Mouse (Mus musculus) thymus, adult 2 months (tissue): ENCODE data around the gene Klhl40. TPM values are rescaled to one million over a fixed set of nuclear protein-coding genes. Genes with fewer than 3 reads are reported as not detected.

Source experiments
- DNase-seq: peaks from one replicate; pipeline ENCODE4 v3.0.0; 2021
- H3K27ac ChIP-seq: fragments of 200-500 bp; 2 replicates; pipeline ENCODE4 v1.5.1; 2012; ENCODE audit warnings: low read length, control low read depth; ENCODE audit not compliant: control insufficient read depth, insufficient read depth
- H3K27me3 ChIP-seq: fragments of 200-500 bp; 2 replicates; pipeline ENCODE4 v1.6.1; 2012; ENCODE audit warnings: mild to moderate bottlenecking, low read length, moderate library complexity, mixed read lengths; ENCODE audit not compliant: control insufficient read depth, insufficient read depth
- H3K36me3 ChIP-seq: fragments of 200-500 bp; 2 replicates; pipeline ENCODE4 v1.6.1; 2012; ENCODE audit warnings: mild to moderate bottlenecking, low read length, moderate library complexity; ENCODE audit not compliant: control insufficient read depth, insufficient read depth
- H3K4me1 ChIP-seq: fragments of 200-500 bp; replicated peaks from 2 replicates; pipeline ENCODE4 v1.6.1; 2012; ENCODE audit warnings: low read length; ENCODE audit not compliant: control insufficient read depth, insufficient read depth
- H3K4me3 ChIP-seq: fragments of 200-500 bp; 2 replicates; pipeline ENCODE4 v1.5.1; 2012; ENCODE audit warnings: mild to moderate bottlenecking, low read length, control low read depth, moderate library complexity; ENCODE audit not compliant: control insufficient read depth, insufficient read depth
- CTCF ChIP-seq: fragments of 200-500 bp; IDR thresholded peaks from 2 replicates; pipeline ENCODE4 v1.5.1; 2012; ENCODE audit warnings: mild to moderate bottlenecking, control low read depth, low read length, moderate library complexity, borderline replicate concordance; ENCODE audit not compliant: control insufficient read depth, poor library complexity, insufficient read depth; ENCODE audit errors: extremely low read depth
- POLR2A ChIP-seq: fragments of 200-500 bp; IDR thresholded peaks from 2 replicates; pipeline ENCODE4 v1.6.1; 2012; ENCODE audit warnings: mild to moderate bottlenecking, low read length, control low read depth, moderate library complexity; ENCODE audit not compliant: control insufficient read depth, poor library complexity, insufficient read depth; ENCODE audit errors: extremely low read depth
- WGBS: fragments of 180-500 bp; shearing (Covaris S2); methylation state at CpG from one replicate; pipeline ENCODE4 v1.1.7; 2018; 5-methylcytosine and 5-hydroxymethylcytosine counted together
- polyA plus RNA-seq: library from polyadenylated mRNA; depleted of rRNA; stranded (reverse); fragments of >200 nt; gene quantifications from 2 replicates; pipeline ENCODE4 v1.2.3, GENCODE M21; 2012

Gene Klhl40
- polyA plus RNA-seq, 1 experiment, result 0.93 TPM

DNA sequence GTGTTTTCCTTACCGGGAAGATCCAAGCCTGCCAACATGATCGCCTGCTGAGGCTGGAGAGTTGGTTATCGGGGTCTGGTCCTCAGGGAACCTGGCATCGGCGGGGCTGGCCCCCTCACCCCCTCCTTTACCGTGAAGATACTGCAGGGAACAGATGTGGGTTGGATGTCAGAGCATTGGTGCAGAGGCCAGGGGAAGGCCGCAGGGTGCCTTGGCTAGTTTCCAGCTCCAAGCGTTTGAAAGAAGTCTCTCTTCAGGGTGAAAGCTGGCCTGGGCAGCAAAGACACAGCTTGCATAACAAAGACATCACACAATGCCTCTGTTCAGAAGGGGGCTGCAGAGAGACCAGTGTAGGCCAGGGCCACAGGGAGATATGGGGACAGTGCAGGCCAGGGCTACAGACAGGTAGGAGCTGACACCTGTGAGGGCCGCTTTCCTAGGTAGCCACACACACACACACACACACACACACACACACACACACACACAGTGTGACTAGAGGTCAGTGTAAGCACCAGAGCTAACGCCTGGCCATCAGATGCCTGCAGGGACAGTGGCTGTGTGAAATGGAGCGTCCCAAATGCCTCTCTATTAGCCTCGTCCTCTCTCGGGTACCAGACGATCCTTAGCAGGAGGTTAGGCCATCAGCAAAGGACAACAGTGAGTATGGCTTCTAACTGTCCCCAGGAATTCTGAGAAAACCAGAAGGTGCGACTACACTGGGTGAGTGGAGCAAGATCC lies 32.8 kb downstream of the Klhl40 start:
- no peak for DNase-seq
- H3K4me1 ChIP-seq, result no peaks in the 10 kb centered on the region
- no peaks in the 10 kb centered on the region for H3K27me3 ChIP-seq
- no peak for TF ChIP-seq CTCF
- TF ChIP-seq POLR2A, result no peak
- H3K36me3 ChIP-seq, result no peaks in the 10 kb centered on the region
- no peak overlapping the region for H3K4me3 ChIP-seq
- no peak overlapping the region for H3K27ac ChIP-seq
- 85% methylated on average over 15 of the region's 15 CpGs for WGBS

DNA sequence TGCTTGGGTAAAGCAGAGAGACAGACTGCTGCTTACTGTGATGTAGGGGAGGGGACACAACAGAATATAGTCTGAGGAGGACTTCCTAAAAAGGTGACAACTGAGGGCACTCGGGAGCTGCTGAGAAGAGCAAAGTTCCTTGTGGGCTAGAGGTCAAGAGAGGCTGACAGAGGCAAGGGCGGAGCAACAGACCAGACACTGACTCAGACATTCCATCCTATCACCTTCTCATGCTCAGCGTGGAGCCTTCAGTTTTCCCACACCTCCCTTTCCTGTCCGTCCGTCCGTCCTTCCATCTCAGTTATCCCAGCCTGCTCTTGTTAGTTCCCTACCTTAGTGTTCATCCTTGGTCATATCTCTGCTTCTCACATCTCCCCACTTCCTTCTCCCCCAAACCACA lies 37.8 kb downstream of the Klhl40 start:
- Histone ChIP-seq H3K36me3 (no peaks in the 10 kb centered on the region), H3K27me3 (no peaks in the 10 kb centered on the region), H3K27ac (no peak overlapping the region), H3K4me1 (no peaks in the 10 kb centered on the region), H3K4me3 (no peak overlapping the region)
- DNase-seq, result no peak
- 30% methylated on average over 6 of the region's 6 CpGs for WGBS
- TF ChIP-seq CTCF, result no peak
- TF ChIP-seq POLR2A, result no peak

DNA sequence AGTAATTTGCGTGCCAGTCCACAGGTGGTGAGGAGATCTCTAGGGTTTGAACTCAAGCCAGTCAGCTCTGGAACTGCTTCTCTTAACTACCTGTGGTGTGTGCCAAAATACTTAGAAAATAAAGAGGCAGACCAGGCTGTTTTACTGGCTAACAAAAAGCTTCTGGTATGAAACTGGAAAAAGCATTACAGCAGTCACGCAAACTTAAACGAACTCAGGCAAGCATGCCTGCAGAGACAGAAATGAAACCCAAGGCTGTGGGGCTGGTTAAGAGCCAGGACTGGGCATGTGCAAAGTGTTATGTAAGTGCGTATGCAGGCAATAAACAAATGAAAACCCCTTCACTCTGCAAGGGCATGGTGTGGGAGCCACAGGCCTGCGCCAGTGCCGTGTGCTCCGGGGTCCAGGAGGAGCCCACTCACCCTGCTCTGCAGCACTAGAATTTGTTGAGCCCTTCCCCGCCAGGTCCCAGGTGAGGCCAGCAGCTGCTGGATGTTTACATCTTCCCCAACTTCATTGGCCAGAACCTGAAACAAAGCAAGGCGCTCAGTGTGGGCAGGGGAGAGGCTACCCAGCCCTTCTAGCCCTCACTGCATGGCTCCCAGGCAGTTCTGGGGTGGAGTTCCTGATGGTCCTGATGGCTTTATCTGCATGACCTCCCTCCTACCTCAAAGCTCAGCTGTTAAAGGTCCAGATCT lies 41.8 kb downstream of the Klhl40 start:
- Histone ChIP-seq H3K27ac (no peak overlapping the region), H3K4me1 (no peaks in the 10 kb centered on the region), H3K36me3 (no peaks in the 10 kb centered on the region), H3K27me3 (no peaks in the 10 kb centered on the region), H3K4me3 (no peak overlapping the region)
- 87% methylated on average over 9 of the region's 9 CpGs for WGBS
- no peak for TF ChIP-seq POLR2A
- TF ChIP-seq CTCF, result no peak
- no peak for DNase-seq

DNA sequence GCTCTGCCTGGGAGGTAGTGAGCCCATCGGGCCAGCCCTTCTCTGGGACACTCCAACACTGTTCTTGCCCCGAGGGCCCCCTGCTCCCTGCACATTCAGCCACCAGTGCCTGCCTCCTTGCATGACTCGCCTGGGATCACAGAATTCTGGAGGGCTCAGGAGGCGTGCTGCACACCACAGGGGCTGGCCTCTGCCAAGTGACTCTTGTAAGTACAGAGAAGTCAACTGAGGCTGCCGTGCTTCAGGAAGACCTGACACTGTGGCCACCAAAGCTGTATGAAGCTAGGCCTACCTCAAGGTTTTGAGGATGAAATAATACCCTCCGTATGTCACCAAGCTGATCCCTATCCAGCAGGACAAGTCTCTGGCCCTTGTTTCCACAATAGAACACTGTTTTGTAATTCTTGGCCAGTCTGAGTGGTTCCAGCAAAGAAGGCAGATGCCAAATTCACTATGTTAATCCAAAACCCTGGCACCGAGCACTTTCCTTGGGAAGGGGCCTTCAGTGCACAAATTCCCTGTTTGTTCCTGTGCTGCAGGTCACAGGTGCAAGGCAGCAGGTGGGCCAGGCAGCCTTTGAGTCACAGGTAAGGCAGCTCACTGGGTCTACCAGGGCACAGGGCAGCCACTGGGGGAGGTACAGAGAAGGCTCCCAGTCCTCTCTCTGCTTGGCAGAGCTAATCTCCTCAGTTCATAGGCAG lies 42.5 kb downstream of the Klhl40 start:
- TF ChIP-seq POLR2A (no peak), CTCF (no peak)
- 84% methylated on average over 7 of the region's 7 CpGs for whole genome bisulfite sequencing
- Histone ChIP-seq H3K4me3 (no peak overlapping the region), H3K27ac (no peak overlapping the region), H3K27me3 (no peaks in the 10 kb centered on the region), H3K4me1 (no peaks in the 10 kb centered on the region), H3K36me3 (no peaks in the 10 kb centered on the region)
- no peak for DNase-seq

DNA sequence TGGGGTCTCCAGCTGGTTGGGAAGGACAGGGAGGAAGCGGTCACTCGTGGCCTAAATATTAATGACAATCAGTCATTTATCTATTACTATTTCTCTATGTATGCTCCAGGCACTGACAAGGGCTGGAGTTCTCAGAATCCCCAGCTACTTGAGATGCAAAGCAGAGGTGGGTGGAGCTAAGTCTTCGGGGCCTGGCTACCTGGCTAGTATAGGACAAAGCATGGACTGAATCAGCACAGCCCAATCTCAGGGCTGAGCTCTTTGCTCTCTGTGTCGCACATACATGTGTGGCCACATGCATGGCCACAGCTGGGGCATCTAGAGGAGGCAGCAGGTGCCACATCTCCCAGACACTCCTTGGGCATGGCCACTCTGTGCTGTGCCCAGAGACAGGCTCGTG lies 43.4 kb downstream of the Klhl40 start:
- 86% methylated on average over 5 of the region's 5 CpGs for WGBS
- no peak for DNase-seq

DNA sequence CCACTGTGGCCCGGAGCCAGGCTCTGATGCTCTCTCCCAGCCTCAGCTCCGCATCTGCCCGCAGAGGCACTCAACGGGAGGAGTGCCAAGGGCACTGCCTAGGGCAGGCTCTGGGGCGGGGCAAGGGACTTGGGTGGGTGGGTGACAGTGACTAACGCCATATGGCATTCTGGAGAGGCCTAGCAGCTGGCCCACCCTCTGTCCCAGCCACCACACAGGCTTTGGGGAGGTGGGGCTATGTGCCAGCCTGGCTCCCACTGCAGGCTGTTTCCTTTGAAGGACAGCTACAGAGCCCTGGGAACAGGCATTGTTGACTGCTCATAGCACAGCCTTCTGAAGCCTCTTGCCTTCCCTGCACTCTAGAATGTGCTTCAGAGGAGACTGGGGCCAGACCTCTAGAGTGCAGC lies 45.2 kb downstream of the Klhl40 start:
- Histone ChIP-seq H3K4me1 (no peaks in the 10 kb centered on the region), H3K27me3 (no peaks in the 10 kb centered on the region), H3K4me3 (no peak overlapping the region), H3K36me3 (no peaks in the 10 kb centered on the region), H3K27ac (no peak overlapping the region)
- no peak for DNase-seq
- TF ChIP-seq CTCF (no peak), POLR2A (no peak)
- 92% methylated on average over 6 of the region's 6 CpGs for WGBS

More for the DNA sequence above, 43.4 kb downstream of the Klhl40 start:
- TF ChIP-seq POLR2A (no peak), CTCF (no peak)
- Histone ChIP-seq H3K27me3 (no peaks in the 10 kb centered on the region), H3K4me3 (no peak overlapping the region), H3K36me3 (no peaks in the 10 kb centered on the region), H3K4me1 (no peaks in the 10 kb centered on the region), H3K27ac (no peak overlapping the region)
